Mouse (Mus musculus): ENCODE measurements at regions not wholly inside any gene's neighbourhood (a gene's known extent, or its start where the extent isn't known, plus 50 kb on each side); places are given as distances from the start of the nearest gene placed in this dataset.

DNA sequence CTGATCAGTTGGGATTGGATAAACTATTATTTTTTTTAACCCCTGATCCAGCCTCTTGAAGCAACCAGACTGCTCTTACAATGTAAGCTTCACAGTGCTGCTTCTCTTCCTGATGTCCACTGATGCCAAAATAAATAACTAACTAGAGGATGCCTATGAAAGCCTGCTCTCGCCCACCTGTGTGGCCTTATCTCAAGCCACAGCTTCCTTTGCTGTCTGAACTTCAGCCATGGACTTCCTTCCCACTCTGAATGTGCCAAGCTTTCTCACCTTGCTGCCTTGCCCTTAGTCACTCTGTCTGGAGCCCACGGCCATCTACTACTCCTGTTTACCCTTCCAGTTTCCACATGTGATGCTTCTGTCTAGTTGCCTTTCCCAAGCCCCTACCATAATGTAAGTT lies 559.6 kb downstream of the Dhx35 start:
- peak; percentile 8 to 50 for DNase-seq (ENCODE audit: low spot score in 2 of 2)

DNA sequence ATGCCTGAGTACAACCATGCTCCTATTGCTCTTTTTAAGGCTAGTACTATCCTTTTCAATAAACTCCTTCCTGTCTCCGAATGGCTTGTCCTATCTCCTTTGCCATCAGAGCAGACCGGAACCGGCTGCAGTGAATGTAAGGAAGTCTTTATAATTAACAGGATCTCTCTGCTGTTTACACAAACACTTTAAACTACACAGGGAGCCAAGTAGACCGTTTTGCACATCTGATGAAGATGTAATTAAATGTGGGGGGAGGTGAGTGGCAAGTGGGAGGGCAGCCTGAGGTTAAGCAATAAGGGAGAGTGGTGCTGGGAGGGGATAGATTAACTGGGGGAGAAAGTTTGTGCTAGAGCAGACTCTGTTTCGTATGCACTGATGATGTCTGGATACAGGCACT lies 561.9 kb downstream of the Dhx35 start:
- peak in 1 of 2 experiments; percentile 42 for DNase-seq (ENCODE audit: low spot score in 2 of 2)

DNA sequence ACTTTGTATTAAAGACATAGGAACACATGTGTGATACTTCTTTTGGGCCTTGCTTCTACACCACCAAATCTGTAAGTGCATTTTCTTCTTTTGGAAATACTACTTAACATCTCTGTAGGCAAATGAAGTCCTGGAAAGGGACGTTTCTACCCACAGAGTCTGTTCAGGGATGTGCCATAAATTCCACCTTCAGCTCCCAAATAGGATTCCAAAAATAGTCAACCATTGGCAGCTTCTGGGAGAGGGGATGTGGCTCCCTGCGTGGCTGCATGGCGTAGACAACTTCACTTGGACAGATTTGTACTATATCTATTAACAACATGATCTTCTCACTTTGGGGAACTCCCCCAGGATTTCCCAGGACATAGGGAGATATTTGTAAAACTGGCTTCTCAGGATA lies 566.8 kb downstream of the Dhx35 start:
- no peak for DNase-seq (ENCODE audit: low spot score in 2 of 2)

DNA sequence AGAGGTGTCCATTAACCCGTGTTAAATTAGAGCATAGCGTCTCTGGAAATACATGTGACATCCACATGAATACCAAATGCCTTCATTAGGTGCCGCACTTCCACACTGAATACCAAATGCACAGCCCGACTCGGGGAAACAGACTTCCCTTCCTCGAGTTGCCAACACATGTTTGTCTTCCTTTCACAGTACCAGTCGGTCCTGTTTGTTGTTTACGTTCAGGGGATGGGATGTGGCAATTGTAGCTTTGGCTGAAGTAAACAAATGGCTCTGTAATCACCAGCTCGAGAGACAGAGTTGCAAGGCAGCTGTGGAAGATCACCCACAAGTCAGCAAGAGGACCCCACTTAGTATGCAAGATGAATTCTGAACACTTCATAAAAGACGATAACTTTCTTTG lies 598.3 kb downstream of the Dhx35 start:
- no peak for DNase-seq (ENCODE audit: low spot score in 2 of 2)

DNA sequence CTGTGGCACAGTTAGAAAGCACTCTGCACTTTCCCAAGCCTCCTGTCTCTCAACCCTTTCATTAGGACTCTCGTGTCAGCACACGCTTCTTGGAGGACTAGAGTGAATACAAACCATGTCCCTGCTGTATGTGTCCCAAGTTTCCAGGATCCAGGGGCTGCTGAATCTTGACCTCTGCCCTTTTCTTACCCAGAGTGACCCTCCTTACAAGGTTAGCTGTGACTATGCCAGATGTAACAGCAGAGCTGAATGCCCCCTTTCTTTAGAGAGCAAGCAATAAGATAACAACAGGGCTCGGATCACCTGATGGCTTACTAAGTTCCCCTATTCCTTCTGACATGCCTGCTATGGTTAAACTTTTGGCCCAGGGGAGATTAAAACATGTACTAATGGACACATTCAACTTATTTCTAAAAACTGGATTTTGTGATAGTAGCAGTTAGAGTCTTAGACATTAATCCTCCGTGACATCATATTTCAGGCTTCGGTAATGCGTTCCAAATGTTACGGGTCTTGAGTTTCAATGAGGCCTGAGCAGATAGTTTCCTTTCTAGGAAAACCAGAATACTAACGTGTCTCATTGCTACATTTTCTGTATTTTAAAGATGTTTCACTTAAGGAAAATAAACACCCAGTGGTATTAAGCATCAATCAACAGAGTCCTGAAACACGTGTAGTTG lies 607.0 kb downstream of the Dhx35 start:
- no peak for DNase-seq (ENCODE audit: low spot score in 2 of 2)

DNA sequence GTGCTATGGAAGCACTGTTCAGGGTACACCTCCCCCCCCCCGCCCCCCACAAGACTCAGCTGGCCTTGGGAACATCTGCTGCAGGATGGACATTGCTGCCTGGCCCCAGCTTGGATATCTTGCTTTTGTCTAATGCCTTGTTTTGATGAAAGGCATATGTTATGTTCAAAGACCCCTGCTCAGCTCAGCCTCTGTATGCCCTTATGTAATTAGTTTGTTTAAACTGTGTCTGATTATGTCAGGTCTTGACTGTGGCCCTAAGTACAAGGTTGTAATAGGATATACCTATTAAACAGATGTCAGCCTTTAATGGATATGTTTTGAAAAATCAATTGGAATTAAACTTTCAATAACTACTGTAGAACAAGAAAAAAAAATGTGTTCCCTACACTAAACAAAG lies 610.3 kb downstream of the Dhx35 start:
- DNase-seq (ENCODE audit: low spot score in 2 of 2): no peak

DNA sequence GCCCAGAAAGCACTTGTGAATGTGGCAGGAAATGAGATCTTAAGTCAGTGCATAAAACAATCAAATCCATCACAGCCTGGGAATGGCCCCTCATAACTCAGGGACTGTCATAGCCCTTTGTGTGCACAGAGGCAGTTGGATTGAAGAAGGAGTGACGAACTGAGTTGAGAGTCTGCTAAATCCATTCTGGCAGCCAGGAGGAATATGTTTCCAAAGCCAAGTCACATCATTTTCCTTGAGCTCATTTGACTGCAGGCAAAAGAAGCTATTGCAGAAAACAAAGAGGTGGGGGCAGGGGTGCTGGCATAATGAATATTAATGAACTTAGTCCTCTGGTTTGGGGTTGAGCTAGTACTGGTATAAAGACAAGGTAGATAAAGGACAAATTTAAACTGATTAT lies 620.0 kb downstream of the Dhx35 start:
- peak in 1 of 2 experiments; percentile 7 for DNase-seq (ENCODE audit: low spot score in 2 of 2)

DNA sequence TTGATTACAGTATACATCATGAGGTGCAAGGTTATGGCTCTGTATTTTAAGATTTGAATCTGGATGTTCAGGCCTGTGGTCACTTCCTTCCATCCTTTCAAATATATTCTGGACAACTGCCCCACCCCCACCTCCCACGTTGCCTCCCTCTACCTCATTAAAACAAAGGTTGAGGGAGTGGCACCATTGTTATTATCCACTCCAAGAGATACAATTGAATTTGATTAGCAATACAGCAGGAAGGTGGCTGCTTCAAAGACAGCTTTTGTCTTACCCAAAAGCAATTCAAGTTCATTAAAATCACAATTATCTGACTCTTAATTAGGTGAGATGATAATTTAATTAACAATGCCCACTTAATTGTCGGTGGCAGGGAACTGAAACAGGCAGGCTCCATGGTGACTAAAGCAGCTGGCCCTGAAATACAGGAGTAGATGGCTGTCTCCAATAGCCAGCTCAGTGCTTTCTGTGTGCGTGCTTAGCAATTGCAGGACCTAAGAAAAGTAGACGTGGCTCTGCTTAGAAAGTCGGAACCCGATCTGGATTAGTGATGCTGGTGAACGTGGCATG lies 623.8 kb downstream of the Dhx35 start:
- DNase-seq (ENCODE audit: low spot score in 2 of 2): no peak

DNA sequence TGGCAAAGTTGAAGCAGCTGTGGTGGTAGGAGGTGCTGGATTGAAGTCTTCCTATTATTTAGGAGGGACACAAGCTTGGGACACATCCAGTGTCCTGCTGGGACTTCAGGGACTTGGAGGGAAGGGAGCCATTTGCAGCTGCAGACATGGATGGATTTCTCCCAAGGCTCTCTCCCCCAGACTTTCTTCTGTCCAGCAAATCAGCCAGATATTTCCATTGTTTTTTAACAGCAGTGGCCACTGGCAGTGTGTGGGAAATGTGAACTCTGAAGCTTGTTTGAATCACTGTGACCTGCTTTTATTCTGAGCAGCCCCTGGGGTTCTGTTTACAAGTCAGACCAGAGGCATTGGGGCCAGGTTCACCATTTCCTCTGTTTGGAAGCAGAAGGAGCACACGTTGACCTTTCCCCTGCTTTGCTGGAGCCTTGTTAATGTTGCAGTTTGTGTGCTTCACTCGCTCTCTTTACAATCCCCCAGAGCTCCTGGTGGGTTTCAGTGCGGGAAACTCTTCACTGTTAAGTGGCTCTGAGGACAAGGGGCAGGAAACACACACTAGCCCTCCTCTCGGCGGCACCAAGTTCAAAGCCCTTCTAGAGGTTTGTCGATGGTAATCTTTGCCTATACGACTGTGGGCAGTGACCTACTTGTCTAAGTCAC lies 627.8 kb downstream of the Dhx35 start:
- DNase-seq (ENCODE audit: low spot score in 2 of 2): peak; percentile 64 to 70

DNA sequence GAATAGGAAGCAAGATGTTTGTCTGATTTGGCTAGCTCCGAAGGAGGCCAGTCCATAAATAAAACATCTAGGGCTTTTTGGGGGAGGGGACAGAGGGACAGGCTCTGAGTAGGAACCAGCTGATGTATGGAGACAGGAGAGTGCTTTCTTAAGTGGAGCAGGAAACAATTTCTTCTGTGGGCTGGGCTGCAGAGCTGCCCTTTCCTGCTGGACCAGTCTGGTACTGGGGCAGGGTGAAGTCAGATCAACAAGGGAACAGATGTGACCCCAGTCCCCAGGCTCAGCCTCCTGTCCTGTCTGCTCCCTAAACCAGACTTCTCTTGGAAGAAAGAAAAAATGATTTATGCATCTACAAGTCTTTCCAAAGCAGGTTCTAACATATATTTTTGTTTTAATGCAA lies 633.6 kb downstream of the Dhx35 start:
- DNase-seq (ENCODE audit: low spot score in 2 of 2): no peak

DNA sequence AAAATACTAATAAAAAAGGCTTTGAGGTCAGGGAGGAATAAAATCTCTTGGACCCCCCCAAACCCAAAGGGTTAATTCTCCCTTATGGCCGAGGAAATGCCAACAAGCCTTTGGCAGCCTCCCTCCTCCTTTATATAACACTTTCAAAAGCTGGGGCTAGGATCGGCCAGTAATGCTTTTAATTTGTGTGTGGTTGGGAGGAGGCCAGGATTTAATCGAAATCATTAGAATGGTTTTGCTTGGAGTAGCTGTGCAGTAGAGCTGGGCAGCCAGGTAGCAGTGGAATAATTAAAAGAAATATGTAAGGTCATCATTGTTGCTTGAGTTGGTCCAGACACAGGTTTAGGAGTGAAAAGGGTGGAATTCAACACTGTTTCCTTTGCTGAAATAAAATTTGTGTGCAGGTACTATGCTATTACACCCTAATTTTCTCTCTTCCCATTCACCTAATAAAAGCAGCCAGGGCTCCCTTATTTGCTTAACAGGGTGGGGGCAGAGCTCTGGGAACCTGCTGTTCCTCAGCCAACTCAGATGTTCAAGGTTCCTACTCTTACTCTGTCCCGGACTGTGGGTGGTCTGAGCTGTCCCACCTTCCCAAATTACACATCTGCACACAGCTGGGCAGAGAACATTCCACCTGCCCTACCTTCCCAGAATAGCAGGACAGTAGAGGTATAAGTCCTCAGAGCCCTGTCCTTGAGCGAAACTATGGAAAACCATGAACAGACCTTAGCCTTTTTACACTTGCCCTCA lies 636.1 kb downstream of the Dhx35 start:
- DNase-seq (ENCODE audit: low spot score in 2 of 2): no peak

DNA sequence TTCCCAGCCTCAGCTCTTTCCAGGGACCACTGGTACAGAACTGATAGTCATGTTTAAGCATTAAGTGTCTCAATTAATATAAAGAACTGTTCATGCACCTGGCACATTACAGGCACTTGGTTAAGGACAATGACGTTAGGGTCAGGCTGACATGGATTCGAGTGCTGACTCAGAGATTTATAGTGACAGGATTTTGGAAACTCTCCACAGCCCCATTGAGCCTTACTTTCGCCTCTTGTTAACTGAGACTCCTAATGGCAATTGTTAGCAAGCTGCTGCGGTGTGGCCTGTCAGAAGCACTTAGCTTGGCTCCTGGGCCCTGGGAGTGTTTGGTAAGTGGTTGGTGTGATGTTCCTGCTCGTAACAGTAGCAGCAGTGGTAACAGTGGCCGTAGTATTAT lies 644.4 kb downstream of the Dhx35 start:
- no peak for DNase-seq (ENCODE audit: low spot score in 2 of 2)

DNA sequence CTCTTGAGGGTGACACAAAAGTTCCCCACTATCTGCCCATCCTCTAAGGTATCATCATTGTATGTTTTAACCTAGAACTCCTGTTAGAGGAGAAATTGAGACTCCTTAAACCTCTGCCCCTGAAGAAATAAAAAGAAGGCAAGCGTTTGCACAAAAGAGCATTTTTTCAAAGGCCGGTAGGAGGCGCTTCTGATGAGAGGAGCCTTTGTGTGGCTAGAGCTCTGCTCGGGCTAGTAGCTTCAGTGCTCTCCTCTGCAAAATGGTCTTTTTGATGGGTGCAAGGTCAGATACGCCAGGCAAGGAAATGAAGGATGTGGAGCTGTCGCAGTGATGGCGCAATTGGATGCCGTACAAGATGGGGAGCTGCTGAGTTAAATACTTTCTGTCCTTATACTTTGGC lies 649.0 kb downstream of the Dhx35 start:
- peak in 1 of 2 experiments; percentile 21 for DNase-seq (ENCODE audit: low spot score in 2 of 2)

DNA sequence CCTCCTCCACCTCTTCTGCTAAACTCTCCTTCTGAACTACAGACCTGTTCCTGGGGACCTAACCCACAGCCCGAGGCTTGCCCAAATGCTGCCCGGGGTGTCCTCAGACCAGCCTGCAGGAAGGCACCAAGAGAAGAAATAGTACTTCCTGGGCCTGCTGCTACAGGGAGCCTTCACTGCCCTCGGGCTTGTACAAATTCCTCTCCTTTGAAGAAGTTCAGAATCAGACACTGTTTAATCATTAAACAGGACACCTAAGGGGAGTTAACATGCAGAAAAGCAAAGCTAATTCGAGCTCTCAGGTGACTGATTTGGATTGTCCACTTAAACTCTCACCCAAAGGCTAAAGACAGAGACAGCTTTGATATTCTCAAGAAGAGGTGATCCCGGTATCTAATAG lies 651.8 kb downstream of the Dhx35 start:
- no peak for DNase-seq (ENCODE audit: low spot score in 2 of 2)

DNA sequence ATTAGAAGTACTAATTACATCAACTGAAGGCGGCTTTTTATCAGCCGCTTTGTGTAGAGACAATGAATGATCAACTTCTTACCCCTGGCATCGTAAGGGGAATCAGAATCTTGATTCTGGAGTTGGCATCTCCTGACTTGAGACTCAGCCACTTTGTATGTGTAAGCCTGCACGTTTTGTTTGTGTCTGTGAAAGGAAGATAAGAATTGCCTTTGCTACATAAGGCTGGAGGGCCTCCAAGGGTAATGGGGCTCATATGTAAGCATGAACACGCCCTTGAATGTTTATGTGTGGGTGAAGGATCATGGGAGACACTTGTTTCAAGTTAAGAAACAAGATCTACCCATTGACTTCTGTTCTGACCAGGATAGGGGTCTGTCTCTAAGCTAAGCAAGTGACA lies 652.3 kb downstream of the Dhx35 start:
- DNase-seq (ENCODE audit: low spot score in 2 of 2): no peak

DNA sequence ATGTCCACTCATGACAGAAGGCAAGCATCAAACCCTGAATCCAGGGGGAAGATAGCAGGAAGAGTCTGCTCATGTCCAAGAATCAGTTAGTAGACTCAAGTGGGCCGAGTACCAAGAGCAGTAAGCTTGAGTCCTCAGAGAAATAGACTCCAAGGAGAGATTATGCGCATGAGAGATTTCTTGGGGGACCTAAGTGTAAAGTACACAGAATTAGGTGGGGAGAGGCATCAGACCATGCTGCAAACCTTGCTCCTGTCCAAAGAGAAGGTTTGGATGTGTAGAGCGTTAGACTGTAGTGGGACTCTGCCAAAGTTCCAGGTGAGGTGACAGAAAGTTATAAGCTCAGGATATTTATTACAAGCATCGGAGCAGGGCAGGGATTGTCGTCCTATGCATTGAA lies 654.4 kb downstream of the Dhx35 start:
- DNase-seq (ENCODE audit: low spot score in 2 of 2): no peak

DNA sequence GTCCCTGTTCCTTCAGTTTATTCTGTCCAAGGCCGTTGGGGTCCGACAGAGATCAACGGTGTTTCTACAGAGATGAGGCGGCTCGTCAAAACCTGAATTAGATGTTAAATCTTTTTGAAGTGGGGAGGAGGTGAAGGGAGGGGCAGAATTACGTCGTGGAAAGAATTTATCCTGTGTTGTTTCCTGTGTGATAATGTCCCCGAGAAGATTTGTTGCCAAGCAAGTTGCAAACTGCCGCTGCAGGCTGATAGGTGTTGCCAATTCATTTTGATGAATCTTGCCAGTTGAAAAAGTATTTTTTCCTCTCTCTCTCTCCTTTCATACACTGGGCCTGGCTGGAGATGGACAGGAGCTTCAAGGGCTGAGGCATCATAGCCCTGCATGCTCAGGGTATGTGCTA lies 656.8 kb downstream of the Dhx35 start:
- DNase-seq (ENCODE audit: low spot score in 2 of 2): no peak

DNA sequence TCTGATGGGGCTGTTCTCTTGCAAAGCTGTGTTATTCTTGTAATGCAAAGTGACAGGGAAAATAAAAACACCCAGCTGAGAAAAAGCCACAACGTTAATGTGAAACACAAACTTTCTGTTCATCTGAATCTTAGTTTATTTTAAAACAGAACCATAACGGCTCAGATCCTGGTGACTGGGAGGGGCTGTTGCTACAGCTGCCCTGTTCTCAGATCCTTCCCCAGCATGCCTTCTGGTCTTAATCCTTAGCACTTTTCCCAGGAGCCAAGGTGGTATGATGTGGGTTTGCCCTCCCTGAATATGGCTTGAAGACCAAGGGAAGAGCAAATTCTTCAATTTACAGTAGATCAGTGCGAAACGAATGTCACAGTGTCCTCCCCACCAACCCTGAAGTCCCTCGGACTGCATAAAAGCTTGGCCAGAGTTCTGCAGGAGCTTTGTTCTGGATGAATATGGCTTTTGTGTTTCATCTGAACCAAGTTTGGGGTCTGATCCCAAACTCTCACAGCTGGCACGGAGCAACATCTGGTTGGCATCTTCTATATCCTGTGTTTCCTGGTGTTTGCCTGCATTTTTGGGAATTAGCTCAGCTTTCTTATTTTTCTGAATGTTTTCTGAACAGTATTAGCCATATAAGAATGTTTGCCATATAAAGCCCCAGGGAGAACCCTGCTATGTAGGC lies 686.9 kb downstream of the Dhx35 start:
- DNase-seq (ENCODE audit: low spot score in 2 of 2): peak; percentile 17 to 39

DNA sequence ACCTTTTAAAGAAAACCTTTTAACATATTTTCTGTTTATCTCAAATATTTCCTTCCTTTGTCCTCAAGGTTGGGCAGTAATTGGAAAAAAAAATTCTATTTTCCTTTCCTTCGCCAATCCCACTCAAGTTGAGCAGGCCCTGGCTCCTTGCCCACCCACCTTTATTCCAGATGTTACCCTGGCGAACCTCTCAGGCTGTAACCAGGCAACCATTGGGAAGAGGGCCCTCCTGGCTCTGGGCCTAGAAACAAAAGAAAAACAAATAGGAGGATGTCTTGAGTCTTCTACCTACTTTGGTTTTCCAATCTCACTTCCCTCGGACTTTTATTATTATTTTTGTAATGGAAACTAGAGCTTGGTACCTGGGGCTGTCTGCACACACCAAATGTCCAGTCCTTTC lies 696.5 kb downstream of the Dhx35 start:
- DNase-seq (ENCODE audit: low spot score in 2 of 2): peak; percentile 72 to 75

DNA sequence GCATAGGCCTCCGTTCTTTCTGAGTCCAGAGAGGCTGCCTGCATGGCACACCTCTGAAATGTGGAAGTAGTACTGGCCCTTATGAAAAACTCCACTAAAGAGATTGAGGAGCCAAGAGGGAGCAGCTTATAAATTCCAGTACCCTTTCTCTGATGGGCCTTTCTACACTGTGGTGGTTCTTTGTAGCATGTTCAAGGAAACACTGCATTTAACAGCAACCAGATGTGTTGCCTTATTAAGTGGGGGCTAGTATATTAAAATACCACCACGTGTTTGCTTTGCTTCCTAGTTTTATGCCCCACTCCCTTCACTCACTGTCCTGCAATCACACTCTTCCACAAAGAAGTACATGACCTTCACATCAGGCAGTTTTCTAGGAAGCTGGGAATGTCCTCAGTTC lies 704.1 kb downstream of the Dhx35 start:
- no peak for DNase-seq (ENCODE audit: low spot score in 2 of 2)

DNA sequence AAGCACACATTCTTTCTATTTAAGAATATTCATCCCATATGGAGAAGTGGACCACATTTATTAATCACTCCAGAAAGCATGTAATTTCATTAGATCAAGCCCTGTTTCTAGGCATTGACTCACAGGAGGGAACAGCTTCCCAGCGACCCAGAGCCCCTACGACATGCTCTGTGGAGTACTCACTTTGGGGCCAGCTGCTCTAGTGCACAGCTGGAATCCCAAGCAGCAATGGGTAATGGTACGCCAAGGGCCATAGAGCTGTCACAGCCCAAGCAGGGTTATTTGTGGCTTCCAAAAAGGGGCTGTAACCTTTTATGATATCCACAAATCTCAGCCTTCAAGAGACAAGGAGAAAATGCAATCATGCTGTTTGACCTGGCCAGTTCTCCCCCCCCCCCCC lies 706.4 kb downstream of the Dhx35 start:
- no peak for DNase-seq (ENCODE audit: low spot score in 2 of 2)

DNA sequence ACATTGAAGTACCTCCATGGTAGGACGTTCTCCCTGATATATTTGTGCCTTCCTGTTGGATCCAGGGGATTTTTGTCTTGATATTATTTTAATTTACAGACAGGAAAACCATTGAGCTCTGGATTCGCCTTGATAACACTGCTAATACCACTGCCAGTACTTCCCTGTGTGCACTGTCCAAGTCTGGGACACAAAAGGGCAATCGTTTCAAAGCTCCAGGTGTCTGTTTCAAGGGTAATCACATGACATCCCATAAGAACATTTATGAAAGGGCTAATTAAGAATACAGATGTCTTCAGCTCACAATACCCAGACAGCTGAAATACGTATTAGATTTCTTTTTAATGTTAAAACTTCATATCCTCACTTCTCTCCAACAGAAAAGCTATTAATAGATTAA lies 724.5 kb downstream of the Dhx35 start:
- DNase-seq (ENCODE audit: low spot score in 2 of 2): peak; percentile 32 to 82
